Mouse (Mus musculus) cerebellum, postnatal 25 days (tissue): ENCODE results near the gene Sdr39u1.

Experiments
- DNase-seq, 2 experiments: peaks; one replicate each; pipeline ENCODE4 v3.0.0; 2021; ENCODE audit warnings: mixed read lengths in 2 of 2

Gene Sdr39u1

GRCm38 (mm10) chr14:55853621-55854285 is 46.3 kb downstream of the Sdr39u1 start, which contains the start of gene Nynrin:
TSS of gene Nynrin (plus strand) at chr14:55854010.
- peak in 1 of 2 experiments; percentile 50 for DNase-seq

DNA sequence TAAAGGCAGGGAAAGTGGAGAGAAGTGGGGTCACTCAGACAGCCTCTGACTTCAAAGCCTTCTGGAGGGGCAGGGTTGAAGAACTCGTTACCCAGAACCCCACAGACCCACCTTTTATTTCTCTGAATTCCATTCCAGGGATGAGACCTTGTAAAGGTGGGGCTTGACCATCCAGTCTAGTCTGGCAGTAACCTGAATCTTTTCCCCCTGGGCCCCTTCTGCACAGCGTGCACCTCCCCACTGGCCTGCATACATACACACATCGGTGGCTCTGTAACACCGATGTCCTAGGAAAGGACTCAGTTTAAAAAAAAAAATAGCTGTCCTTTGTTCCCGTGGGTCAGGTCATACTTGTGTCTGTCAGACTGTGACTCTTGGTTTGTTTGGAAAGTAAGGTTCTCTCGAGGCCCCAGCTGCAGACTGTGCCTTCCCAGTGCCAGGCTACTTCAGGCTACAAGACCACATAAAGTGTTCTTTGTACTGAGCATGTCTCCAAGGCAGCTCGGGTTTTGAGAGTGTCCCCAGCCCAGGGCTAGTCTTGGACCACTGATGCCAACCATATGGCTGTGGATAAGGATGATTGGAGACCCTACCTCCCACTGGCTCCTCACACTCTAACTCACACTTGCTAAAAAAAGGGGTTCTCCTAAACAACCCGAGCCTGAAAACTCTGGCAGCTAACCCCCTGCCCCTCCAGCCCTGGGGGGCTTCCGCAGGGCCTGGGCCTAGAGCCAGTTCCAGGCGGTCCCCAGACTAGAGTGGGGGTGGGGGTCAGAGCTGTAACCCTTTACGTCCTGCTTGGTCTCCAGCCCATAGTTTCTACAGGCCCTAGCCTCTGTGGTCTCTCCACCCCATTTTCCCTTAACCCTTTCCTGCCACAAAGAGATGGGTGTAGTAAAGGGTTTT is 47.2 kb downstream of the Sdr39u1 start:
- DNase-seq: peak in 1 of 2 experiments; percentile 18

DNA sequence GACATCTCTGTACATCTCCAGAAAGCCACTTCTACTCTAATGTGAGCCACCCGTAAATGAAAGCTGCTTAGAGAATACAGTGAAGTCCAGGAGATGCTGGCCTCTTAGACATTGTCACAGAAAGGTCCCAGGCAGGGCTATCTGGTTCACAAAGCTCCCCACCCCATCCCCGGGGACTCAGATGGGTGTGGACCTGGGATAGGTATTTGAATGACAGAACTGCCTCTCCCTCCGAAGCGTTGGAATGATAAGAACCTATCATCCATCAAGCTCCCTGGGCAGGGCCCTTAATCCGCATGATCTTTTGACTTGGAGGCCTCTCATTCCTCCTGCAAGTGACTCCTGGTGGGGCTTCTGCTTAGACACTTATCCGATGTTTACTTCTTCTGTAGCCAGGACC is 49.2 kb downstream of the Sdr39u1 start:
- no peak for DNase-seq
